8 mouse cellular contexts compared by ENCODE assay signal in genomic region chr10:54074609-54075421, GRCm38 (mm10). TPM values are rescaled to one million over a fixed set of nuclear protein-coding genes. Genes with fewer than 3 reads are reported as not detected.
DNase-seq lines count a peak whose midpoint lies in the region; ATAC-seq and TF ChIP-seq lines count a peak whose summit lies in the region.

No protein-coding gene starts in this region.

- no peak overlapping the region for H3K27ac ChIP-seq in ES-Bruce4 (ENCODE audit: insufficient read depth, low read length)
- H3K27ac ChIP-seq in kidney, embryonic 15.5 days: peak overlapping the region; percentile 62

- H3K4me3 ChIP-seq in ES-Bruce4 (ENCODE audit: low read depth, low read length): peak overlapping the region; percentile 66
- H3K4me3 ChIP-seq in kidney, embryonic 15.5 days (replicated peaks): peak overlapping the region; percentile 79

- H3K4me1 ChIP-seq in ES-Bruce4 (ENCODE audit: control insufficient read depth, insufficient read depth, low read length): no peaks in the 10 kb centered on the region
- peaks cover 35% of the 10 kb centered on the region for H3K4me1 ChIP-seq in kidney, embryonic 15.5 days

- under 1% methylated on average over 70 of the region's 73 CpGs for whole genome bisulfite sequencing in kidney, embryonic 15.5 days

- H3K27me3 ChIP-seq in ES-Bruce4 (ENCODE audit: control insufficient read depth, insufficient read depth, low read length, poor library complexity, severe bottlenecking): peaks cover 10% of the 10 kb centered on the region
- no peaks in the 10 kb centered on the region for H3K27me3 ChIP-seq in kidney, embryonic 15.5 days

- no peaks in the 10 kb centered on the region for H3K9me3 ChIP-seq in ES-Bruce4 (replicated peaks; ENCODE audit: control insufficient read depth, insufficient read depth, low read length, poor library complexity, severe bottlenecking)
- no peaks in the 10 kb centered on the region for H3K9me3 ChIP-seq in kidney, embryonic 15.5 days (replicated peaks)

- no peak for TF ChIP-seq EP300 in ES-Bruce4 (IDR thresholded peaks at IDR 0.05; ENCODE audit: insufficient read depth, low read depth, low read length)

- peak overlapping the region; percentile 99 for H3K4me2 ChIP-seq in kidney, embryonic 15.5 days

- no peak for TF ChIP-seq POLR2A in ES-Bruce4 (IDR thresholded peaks at IDR 0.05; ENCODE audit: insufficient read depth, low read length)

- TF ChIP-seq CTCF in ES-Bruce4 (IDR thresholded peaks at IDR 0.05; ENCODE audit: low read depth, low read length): no peak

- peak overlapping the region; percentile 79 for H3K9ac ChIP-seq in ES-Bruce4 (ENCODE audit: low read depth, poor library complexity, severe bottlenecking)
- peak overlapping the region; percentile 84 for H3K9ac ChIP-seq in kidney, embryonic 15.5 days

- H3K36me3 ChIP-seq in ES-Bruce4 (ENCODE audit: control insufficient read depth, insufficient read depth, low read length, poor library complexity, severe bottlenecking): no peaks in the 10 kb centered on the region
- no peaks in the 10 kb centered on the region for H3K36me3 ChIP-seq in kidney, embryonic 15.5 days

- DNase-seq in 3T3-L1 (ENCODE audit: low read depth, low spot score): peak; percentile 27
- DNase-seq in cerebellum, postnatal 25 days: peak; percentile 45 to 54
- DNase-seq in gastrocnemius, postnatal 4 days (ENCODE audit: low spot score in 2 of 2): peak; percentile 27 to 55
- peak; percentile 58 to 61 for DNase-seq in lung, postnatal 4 days
- peak; percentile 61 for DNase-seq in right cerebral cortex, postnatal 25 days

- peak; percentile 52 for ATAC-seq in kidney, embryonic 15.5 days (replicated peaks; ENCODE audit: low FRiP score)
- ATAC-seq in monocyte, adult 5-6 weeks (replicated peaks; ENCODE audit: insufficient number of reproducible peaks, low FRiP score, low TSS enrichment, poor library complexity, severe bottlenecking): no peak

RNA-seq across cellular contexts. Expression of gene Man1a, which starts 1.6 kb away (rescaled TPM):
- 4.7 and 4.8 TPM in 2 replicates for polyA plus RNA-seq in ES-Bruce4 (2011; ENCODE audit: insufficient read depth, insufficient read length, low read depth, missing spikeins)
- 10 to 100 TPM; 23.4 to 25.8 TPM for total RNA-seq in gastrocnemius, postnatal 4 days (2021)
- polyA plus RNA-seq in kidney, embryonic 15.5 days (2015; fragmentation: Nextera tagmentation; extraction: Ambion mirVana): 8.4 and 8.5 TPM in 2 replicates
- 119 to 131 TPM (median 129 TPM) in 3 replicates for total RNA-seq in monocyte, adult 5-6 weeks (2017)
